Mouse (Mus musculus): ENCODE results near the gene Lce1c.

The Lce1c gene

GRCm38 (mm10) chr3:92678947-92679346 lies at the start of gene Lce1c:
Lce1c (plus strand) TSS chr3:92679247.
- no peak for DNase-seq

GRCm38 (mm10) chr3:92637745-92638652 lies 41.0 kb upstream of the Lce1c start:
- DNase-seq, result no peak

GRCm38 (mm10) chr3:92638653-92638991 lies 40.4 kb upstream of the Lce1c start:
- no peak for DNase-seq

- no peak for DNase-seq
Observed at GRCm38 (mm10) chr3:92639854-92640253, 39.2 kb upstream of the Lce1c start.

GRCm38 (mm10) chr3:92648207-92648606 lies 30.8 kb upstream of the Lce1c start, which contains the start of gene Lce1a1:
Lce1a1 (minus strand) TSS chr3:92648307.
- no peak for DNase-seq

- no peak for DNase-seq
Observed at GRCm38 (mm10) chr3:92656826-92657225, 22.2 kb upstream of the Lce1c start, which contains the start of gene Lce1b. Lce1b (minus strand) TSS chr3:92656926.

- no peak for DNase-seq
Observed at GRCm38 (mm10) chr3:92670215-92670614, 8.8 kb upstream of the Lce1c start, which contains the start of gene Lce1a2. Lce1a2 (minus strand) TSS chr3:92670315.

GRCm38 (mm10) chr3:92687110-92687509 lies 8.1 kb downstream of the Lce1c start, which contains the start of gene Lce1d:
Lce1d (minus strand) TSS chr3:92687210.
- DNase-seq, result no peak

GRCm38 (mm10) chr3:92689154-92689553 lies 10.1 kb downstream of the Lce1c start:
- peak; percentile 22 for DNase-seq

GRCm38 (mm10) chr3:92691688-92692087 lies 12.6 kb downstream of the Lce1c start:
- no peak for DNase-seq

- DNase-seq, result no peak
Observed at GRCm38 (mm10) chr3:92694613-92695012, 15.6 kb downstream of the Lce1c start.

GRCm38 (mm10) chr3:92708974-92709373 lies 29.9 kb downstream of the Lce1c start, which contains the start of gene Lce1e:
Lce1e (minus strand) TSS chr3:92709074.
- DNase-seq, result no peak

GRCm38 (mm10) chr3:92715122-92715521 lies 36.1 kb downstream of the Lce1c start:
- DNase-seq, result no peak

- no peak for DNase-seq
Observed at GRCm38 (mm10) chr3:92720250-92720649, 41.2 kb downstream of the Lce1c start, which contains the start of gene Lce1f. Lce1f (minus strand) TSS chr3:92720350.

- DNase-seq, result no peak
Observed at GRCm38 (mm10) chr3:92722631-92723030, 43.6 kb downstream of the Lce1c start.
